In the genomic region with DNA sequence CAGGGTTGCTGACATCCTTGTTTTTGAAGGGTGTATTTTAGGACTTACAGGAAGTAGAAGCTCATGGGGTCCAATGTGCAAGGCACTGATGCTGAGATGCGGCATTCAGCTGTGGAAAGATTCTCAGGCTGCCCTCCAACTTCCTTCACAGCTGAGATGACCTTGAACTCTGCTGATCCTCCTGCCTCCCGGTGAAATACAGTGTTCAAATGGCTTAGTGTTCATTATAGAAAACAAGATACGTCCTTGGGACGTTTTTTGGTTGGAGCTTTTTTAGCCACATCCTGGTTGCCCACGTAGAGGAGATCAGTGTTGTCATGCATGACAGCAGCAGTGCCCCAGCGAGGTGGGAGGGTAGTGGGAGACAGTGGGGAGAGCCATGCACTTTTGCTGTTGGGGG, we compare ENCODE assay signal across 11 mouse cellular contexts. TPM values are rescaled to one million over a fixed set of nuclear protein-coding genes. Genes with fewer than 3 reads are reported as not detected.
A peak's percentile ranks its signal among the peaks of the same experiment; 100 is the strongest.
DNase-seq lines count a peak whose midpoint lies in the region; ATAC-seq and TF ChIP-seq lines count a peak whose summit lies in the region.
"Had no signal": no experiment of that assay in that cellular context is flagged by ENCODE, and none has a peak within 500 bp of the region (broad histone marks: within the 10 kb centered on the region; RNA-seq: fewer than 3 reads in every experiment).

No protein-coding gene starts in this region.

- peaks cover 83% of the 10 kb centered on the region for H3K36me3 ChIP-seq in heart, embryonic 14.5 days (ENCODE audit: control insufficient read depth, insufficient read depth, low read length)
- H3K36me3 ChIP-seq in megakaryocyte, embryonic 14.5 days (replicated peaks; ENCODE audit: low read length), result peaks cover 82% of the 10 kb centered on the region
- peaks cover 7% of the 10 kb centered on the region; the same call in 1 of the 2 replicates for H3K36me3 ChIP-seq in hindbrain, postnatal 0 days (ENCODE audit: insufficient read depth, low read length)

- H3K27me3 ChIP-seq in heart, embryonic 14.5 days (ENCODE audit: control insufficient read depth, insufficient read depth, low read length), result no peaks in the 10 kb centered on the region
- H3K27me3 ChIP-seq in megakaryocyte, embryonic 14.5 days (replicated peaks), result no peaks in the 10 kb centered on the region
- H3K27me3 ChIP-seq in hindbrain, postnatal 0 days (ENCODE audit: insufficient read depth, low read length), result no peaks in the 10 kb centered on the region
- H3K27me3 ChIP-seq: embryonic facial prominence, embryonic 15.5 days; limb, embryonic 15.5 days had no signal

- no peak for ATAC-seq in heart, embryonic 14.5 days (ENCODE audit: insufficient number of reproducible peaks, insufficient read depth, low FRiP score, low read depth)
- ATAC-seq in megakaryocyte, adult 5-6 weeks (ENCODE audit: poor library complexity, severe bottlenecking), result no peak
- no peak for ATAC-seq in hindbrain, postnatal 0 days

- peak overlapping the region; percentile 61 for H3K9ac ChIP-seq in heart, embryonic 14.5 days (ENCODE audit: low read length)
- H3K9ac ChIP-seq in hindbrain, postnatal 0 days (replicated peaks; ENCODE audit: low read length), result no peak overlapping the region
- H3K9ac ChIP-seq: embryonic facial prominence, embryonic 15.5 days had no signal

- no peak for DNase-seq in heart, postnatal 4 days
- no peak for DNase-seq in hindbrain, postnatal 0 days (ENCODE audit: low spot score)
- peak; percentile 68 for DNase-seq in naive thymus-derived CD4-positive, alpha-beta T cell, adult 2 months (ENCODE audit: low read depth)
- no peak for DNase-seq in c-Kit-positive CD71-positive TER-119-positive erythroid progenitor cells, embryonic 14.5 days (ENCODE audit: low spot score)
- DNase-seq in embryo, embryonic 10.5 days (ENCODE audit: low spot score), result no peak

- no peaks in the 10 kb centered on the region for H3K9me3 ChIP-seq in heart, embryonic 14.5 days (ENCODE audit: control insufficient read depth, low read length)
- H3K9me3 ChIP-seq in megakaryocyte, embryonic 14.5 days, result no peaks in the 10 kb centered on the region
- no peaks in the 10 kb centered on the region for H3K9me3 ChIP-seq in hindbrain, postnatal 0 days (ENCODE audit: low read length)
- H3K9me3 ChIP-seq: embryonic facial prominence, embryonic 15.5 days; G1E; limb, embryonic 15.5 days had no signal

- peak overlapping the region; percentile 23 to 42; a peak in 2 of 4 replicates for H3K27ac ChIP-seq in heart, embryonic 14.5 days (replicated peaks in 1 of 2; ENCODE audit: control insufficient read depth in 1 of 2, insufficient read depth in 1 of 2, low read depth in 2 of 2, low read length in 2 of 2)
- no peak overlapping the region for H3K27ac ChIP-seq in hindbrain, postnatal 0 days
- H3K27ac ChIP-seq: embryonic facial prominence, embryonic 15.5 days had no signal

- H3K4me2 ChIP-seq in heart, embryonic 14.5 days (ENCODE audit: low read length), result peak overlapping the region; percentile 28
- H3K4me2 ChIP-seq in hindbrain, postnatal 0 days (ENCODE audit: low read depth, low read length), result peak overlapping the region; percentile 27
- H3K4me2 ChIP-seq: embryonic facial prominence, embryonic 15.5 days; limb, embryonic 15.5 days had no signal

- whole genome bisulfite sequencing in heart, embryonic 14.5 days, result 29% methylated on average over 6 of the region's 6 CpGs
- WGBS in hindbrain, postnatal 0 days, result 31% methylated on average over 6 of the region's 6 CpGs

- H3K4me1 ChIP-seq in heart, embryonic 14.5 days (ENCODE audit: control insufficient read depth in 2 of 2, insufficient read depth in 2 of 2, low read length in 2 of 2), result peaks cover 41 to 87% of the 10 kb centered on the region in 2 experiments
- H3K4me1 ChIP-seq in megakaryocyte, embryonic 14.5 days, result peaks cover 92% of the 10 kb centered on the region
- peaks cover 29% of the 10 kb centered on the region for H3K4me1 ChIP-seq in hindbrain, postnatal 0 days (ENCODE audit: insufficient read depth, low read length)

- H3K4me3 ChIP-seq in heart, embryonic 14.5 days (ENCODE audit: control insufficient read depth in 1 of 2, insufficient read depth in 1 of 2, low read depth in 1 of 2, low read length in 2 of 2), result no peak overlapping the region
- peak overlapping the region; percentile 40 for H3K4me3 ChIP-seq in megakaryocyte, embryonic 14.5 days (replicated peaks)
- H3K4me3 ChIP-seq in hindbrain, postnatal 0 days (ENCODE audit: low read length), result no peak overlapping the region
- H3K4me3 ChIP-seq: embryonic facial prominence, embryonic 15.5 days; limb, embryonic 15.5 days had no signal

- no peak for TF ChIP-seq CTCF in hindbrain, postnatal 0 days (IDR thresholded peaks at IDR 0.05; ENCODE audit: low read depth)

RNA-seq across cellular contexts. Expression of a gene that starts 5.1 kb away (rescaled TPM):
- polyA plus RNA-seq in heart, embryonic 14.5 days (2014; fragmentation: Nextera tagmentation; extraction: Ambion mirVana), result 229 and 248 TPM in 2 replicates
- total RNA-seq in heart, postnatal 4 days (2021), result 100 to 1,000 TPM; 216 to 217 TPM
- 22.9 and 52.2 TPM in 2 replicates for polyA plus RNA-seq in megakaryocyte, embryonic 14.5 days (2012; ENCODE audit: insufficient read depth, low replicate concordance)
- 354 and 364 TPM in 2 replicates for total RNA-seq in megakaryocyte, adult 5-6 weeks (2015)
- 189 and 193 TPM in 2 replicates for total RNA-seq in megakaryocyte, adult 5-6 weeks (2017)
- total RNA-seq in hindbrain, postnatal 0 days (2014; rRNA removed), result 205 and 207 TPM in 2 replicates
- polyA plus RNA-seq in hindbrain, postnatal 0 days (2015; fragmentation: Nextera tagmentation; extraction: Ambion mirVana), result 177 and 184 TPM in 2 replicates

RNA-seq across cellular contexts. Expression of a gene that starts 22.6 kb away (rescaled TPM):
- 0.85 TPM in 1 of 2 replicates, not detected in the other for polyA plus RNA-seq in heart, embryonic 14.5 days (2014; fragmentation: Nextera tagmentation; extraction: Ambion mirVana)
- total RNA-seq in heart, postnatal 4 days (2021), result under 1 TPM in 1 of 2 experiments, not detected in 1; 0.36 TPM
- not detected in 2 replicates for polyA plus RNA-seq in megakaryocyte, embryonic 14.5 days (2012; ENCODE audit: insufficient read depth, low replicate concordance)
- total RNA-seq in megakaryocyte, adult 5-6 weeks (2015), result 1.1 and 1.8 TPM in 2 replicates
- 1.3 and 3.5 TPM in 2 replicates for total RNA-seq in megakaryocyte, adult 5-6 weeks (2017)
- total RNA-seq in hindbrain, postnatal 0 days (2014; rRNA removed), result 0.04 and 0.16 TPM in 2 replicates
- 0.23 TPM in 1 of 2 replicates, not detected in the other for polyA plus RNA-seq in hindbrain, postnatal 0 days (2015; fragmentation: Nextera tagmentation; extraction: Ambion mirVana)
- polyA plus RNA-seq: G1E had no signal

RNA-seq across cellular contexts. Expression of a gene that starts 43.4 kb away (rescaled TPM):
- polyA plus RNA-seq in heart, embryonic 14.5 days (2014; fragmentation: Nextera tagmentation; extraction: Ambion mirVana), result 1.2 and 1.6 TPM in 2 replicates
- total RNA-seq in heart, postnatal 4 days (2021), result 1 to 10 TPM; 1.9 to 2.0 TPM
- polyA plus RNA-seq in megakaryocyte, embryonic 14.5 days (2012; ENCODE audit: insufficient read depth, low replicate concordance), result 6.0 TPM in 1 of 2 replicates, not detected in the other
- 44.4 and 45.1 TPM in 2 replicates for total RNA-seq in megakaryocyte, adult 5-6 weeks (2015)
- total RNA-seq in megakaryocyte, adult 5-6 weeks (2017), result 51.2 and 59.3 TPM in 2 replicates
- 1.7 and 2.2 TPM in 2 replicates for total RNA-seq in hindbrain, postnatal 0 days (2014; rRNA removed)
- polyA plus RNA-seq in hindbrain, postnatal 0 days (2015; fragmentation: Nextera tagmentation; extraction: Ambion mirVana), result 0.94 and 1.1 TPM in 2 replicates

Comparison
In these comparisons a context has a peak if more than half of its experiments do, and no peak if none do; other contexts are left out.
1. RNA of a gene that starts 43.4 kb away (total RNA-seq): 44.4 to 59.3 TPM in megakaryocyte, adult 5-6 weeks; 1.9 to 2.0 TPM in heart, postnatal 4 days and 1.7 to 2.2 TPM in hindbrain, postnatal 0 days; every median in the first group is over 10 times any median in the second.